Mouse (Mus musculus) B cell, adult 2 months (primary cell): ENCODE measurements around the gene Gm29609.
A peak's percentile ranks its signal among the peaks of the same experiment; 100 is the strongest.
"Not testable (repeated sequence)": the region's sequence is repeated elsewhere in the genome, so short reads cannot be mapped to it uniquely, and the experiment has no call there.

Experiments
- DNase-seq, 2 experiments: peaks; one replicate each; pipeline ENCODE4 v3.0.0; 2022

Gene Gm29609

GRCm38 (mm10) chr5:31179766-31180630, at the start of gene Gm29609, which contains the start of gene Gtf3c2:
Gene Gm29609 (minus strand): TSS chr5:31179911.
Gene Gtf3c2 (minus strand): TSS chr5:31180144.
- DNase-seq: peak; percentile 96

DNA sequence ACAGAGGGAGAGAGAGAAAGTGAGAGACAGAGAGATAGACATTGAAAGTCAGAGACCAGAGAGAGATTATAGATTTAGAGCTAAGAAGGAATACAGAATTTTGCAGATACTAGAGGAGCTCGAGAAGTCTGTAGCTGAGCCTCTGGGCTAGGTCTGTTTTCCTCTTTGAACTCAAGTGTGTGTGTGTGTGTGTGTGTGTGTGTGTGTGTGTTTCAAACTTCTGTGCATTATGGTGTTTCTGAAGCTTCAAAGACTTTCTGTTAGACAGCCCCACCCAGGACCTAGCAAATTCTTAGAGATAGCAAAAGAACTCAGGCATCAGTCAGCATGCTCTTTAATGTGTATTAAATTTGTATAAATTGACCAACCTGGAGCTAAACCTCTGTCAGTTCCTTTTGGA, 46.9 kb upstream of the Gm29609 start:
- DNase-seq: no peak

DNA sequence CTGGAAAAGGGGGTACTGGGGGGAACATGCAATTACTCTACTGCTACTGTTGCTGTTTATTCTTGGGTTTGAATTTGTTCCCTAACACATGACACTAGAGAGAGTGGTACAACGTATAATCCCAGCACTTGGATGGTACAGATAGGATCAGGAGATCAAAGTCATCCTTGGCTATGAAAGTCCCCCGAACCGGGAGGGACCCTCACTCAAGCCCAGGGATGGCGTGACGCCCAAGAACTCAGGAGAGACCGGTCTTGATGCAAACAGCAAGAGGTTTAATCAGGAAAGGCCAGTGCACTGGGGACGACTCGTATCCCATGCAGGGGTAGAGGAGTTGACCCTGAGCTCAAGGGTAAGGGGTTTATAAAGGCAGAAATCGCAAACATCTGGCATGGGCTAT, 43.0 kb upstream of the Gm29609 start:
- no peak for DNase-seq

- peak; percentile 35 to 43 for DNase-seq
Observed at GRCm38 (mm10) chr5:31221304-31221945, 41.7 kb upstream of the Gm29609 start.

DNA sequence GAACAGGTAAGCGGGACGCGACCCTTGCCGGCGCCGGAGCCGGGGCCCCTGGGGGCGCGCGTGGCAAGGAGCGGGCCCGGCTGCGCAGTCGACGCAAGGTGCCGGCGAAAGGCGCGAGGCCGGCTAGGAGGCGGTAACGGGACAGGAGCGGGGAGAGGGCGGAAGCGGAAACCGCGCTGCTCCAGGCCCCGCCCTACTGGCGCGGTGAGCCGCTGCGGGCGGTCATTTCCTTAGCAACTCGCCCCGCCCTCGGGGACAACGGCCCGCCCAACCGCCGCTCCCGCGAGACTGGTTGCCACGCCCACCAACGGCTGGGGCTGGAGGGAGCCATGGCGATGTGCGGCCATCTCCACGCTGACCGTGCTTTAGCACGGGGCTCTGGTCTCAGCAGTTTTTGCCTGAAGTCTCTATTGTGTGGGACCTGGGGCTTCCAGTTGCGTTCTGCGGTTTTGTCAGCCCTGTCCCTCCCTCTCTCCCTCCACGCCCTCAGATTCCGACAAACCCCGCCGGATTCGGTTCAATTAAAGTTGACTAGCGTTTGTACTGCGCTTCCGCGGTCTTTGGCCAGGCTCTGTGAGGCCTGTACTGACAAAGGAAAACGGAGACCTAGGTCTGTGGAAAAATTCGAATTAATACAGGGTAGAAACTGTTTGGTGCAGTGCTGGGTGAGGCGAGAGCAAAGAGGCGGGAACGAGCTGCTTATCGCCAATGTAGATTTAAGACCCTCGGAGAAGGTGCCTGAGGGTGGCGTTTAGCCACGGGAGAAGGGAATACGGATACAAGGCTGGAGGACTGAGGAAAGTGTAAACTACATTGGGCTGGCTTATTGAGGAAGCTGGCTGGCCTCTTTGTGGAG, 41.0 kb upstream of the Gm29609 start, which contains the start of gene Ppm1g:
Gene Ppm1g, minus strand, starts transcription at position 240 of the 856 bp plus-strand sequence.
- DNase-seq: peak; percentile 99 to 100

GRCm38 (mm10) chr5:31219911-31220447, 40.3 kb upstream of the Gm29609 start:
- DNase-seq: no peak

- no peak for DNase-seq
Observed at GRCm38 (mm10) chr5:31219474-31219873, 39.8 kb upstream of the Gm29609 start.

DNA sequence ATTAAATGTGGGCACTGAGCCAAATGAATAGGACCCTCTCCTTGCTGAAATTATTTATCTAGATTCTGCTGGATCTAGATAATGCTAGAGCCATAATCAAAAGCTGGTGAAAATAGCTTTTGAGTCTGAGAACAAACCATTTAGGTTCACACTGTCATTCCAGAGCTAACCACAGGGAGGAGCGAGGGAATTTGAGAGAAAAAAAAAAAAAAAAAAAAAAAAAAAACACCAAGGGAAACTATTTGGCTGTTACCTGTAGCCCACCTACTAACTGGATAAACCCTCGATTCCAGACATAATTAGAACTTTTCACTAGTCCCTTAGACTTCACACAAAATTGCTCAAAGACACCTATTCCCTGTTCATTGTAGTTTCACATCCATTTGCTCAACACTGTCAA, 39.4 kb upstream of the Gm29609 start:
- DNase-seq: no peak

- DNase-seq: peak; percentile 50 to 60
Observed at GRCm38 (mm10) chr5:31218294-31218693, 38.6 kb upstream of the Gm29609 start.

GRCm38 (mm10) chr5:31216554-31216953, 36.8 kb upstream of the Gm29609 start:
- not testable (repeated sequence) for DNase-seq

GRCm38 (mm10) chr5:31204421-31204820, 24.7 kb upstream of the Gm29609 start:
- DNase-seq: no peak

GRCm38 (mm10) chr5:31203866-31204265, 24.2 kb upstream of the Gm29609 start:
- no peak for DNase-seq

DNA sequence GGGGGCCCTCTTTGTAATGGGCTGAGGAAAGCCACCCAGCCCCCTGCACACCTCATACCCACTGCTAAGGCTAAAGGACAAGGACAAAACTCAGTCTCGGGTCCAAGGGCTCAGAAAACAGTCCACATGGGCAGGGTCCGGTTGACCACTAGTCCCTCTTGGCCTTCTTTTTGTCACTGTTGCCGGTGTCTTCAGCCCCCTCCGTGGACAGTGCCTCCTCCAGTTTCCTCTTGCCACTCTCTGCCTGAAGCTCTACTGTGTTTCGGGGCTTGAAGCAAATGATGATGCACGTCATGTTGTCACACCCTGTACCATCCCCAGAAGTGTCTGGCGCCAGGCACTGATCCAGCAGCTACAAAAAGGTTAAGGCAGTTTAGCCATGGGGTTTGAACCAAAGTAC, 23.2 kb upstream of the Gm29609 start:
- DNase-seq: no peak

DNA sequence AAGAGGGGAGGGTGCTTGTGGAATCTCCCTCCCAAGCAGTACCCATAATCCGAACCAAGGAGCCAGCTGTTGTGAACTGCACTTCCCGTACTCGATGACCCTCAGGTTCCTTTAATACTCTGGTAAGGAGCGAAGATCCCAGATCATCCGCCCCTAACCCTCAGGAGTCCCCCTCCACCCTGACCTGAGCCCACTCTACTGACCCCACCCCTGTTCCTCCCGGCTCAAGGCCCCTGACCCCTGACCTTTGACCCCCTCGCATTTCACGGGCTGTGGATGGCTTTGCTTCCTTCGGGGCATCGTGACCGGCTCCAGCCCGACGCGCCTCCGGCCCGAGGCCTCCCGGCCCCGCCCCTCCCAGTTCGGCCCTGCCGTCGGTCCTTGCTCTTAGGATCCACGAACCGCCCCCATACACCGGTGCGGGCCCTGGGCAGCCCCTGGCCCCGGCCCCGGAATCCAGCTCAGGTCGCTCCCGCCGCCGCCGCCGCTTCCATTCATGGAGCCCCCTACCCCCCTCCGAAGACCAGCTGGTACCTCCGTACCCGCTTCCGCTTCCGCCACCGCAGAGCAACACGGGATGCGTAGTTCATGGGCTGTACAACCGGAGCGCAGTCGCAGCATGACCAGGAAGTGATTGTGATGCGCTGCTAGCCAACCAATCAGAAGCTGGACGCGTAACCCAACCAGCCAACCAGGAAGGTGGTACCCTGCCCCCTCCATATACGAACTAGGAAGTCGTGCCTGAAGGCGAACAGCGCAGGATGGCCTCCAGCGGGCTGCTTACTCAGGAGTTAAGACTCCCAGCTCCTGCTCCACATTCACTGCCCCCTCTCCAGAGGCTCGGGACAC, 22.3 kb upstream of the Gm29609 start, which contains the start of gene Zfp513:
Gene Zfp513, minus strand, starts transcription at position 562 of the 849 bp plus-strand sequence.
- DNase-seq: peak; percentile 91 to 93

- DNase-seq: peak; percentile 53
Observed at GRCm38 (mm10) chr5:31201042-31201741, 21.5 kb upstream of the Gm29609 start.

DNA sequence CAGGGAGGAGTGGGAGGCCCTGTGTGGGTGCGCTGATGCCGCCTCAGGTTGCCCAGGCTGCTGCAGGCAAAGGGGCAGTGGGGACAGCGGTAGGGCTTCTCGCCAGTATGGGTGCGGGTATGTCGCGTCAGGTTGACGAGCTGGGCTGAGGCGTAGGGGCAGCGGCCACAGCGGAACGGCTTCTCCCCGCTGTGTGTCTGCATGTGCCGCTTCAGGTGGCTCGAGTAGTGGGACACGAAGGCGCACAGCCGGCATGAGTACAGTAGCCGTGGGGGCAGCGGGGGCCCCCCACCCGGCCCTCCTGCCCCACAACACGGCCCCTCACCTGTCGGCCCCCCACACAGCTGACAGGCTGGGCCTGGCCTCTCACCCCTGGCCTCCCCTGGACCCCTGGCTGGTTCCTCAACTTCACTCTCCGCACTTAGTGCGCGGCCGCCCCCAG, 20.6 kb upstream of the Gm29609 start:
- no peak for DNase-seq

GRCm38 (mm10) chr5:31199893-31200292, 20.2 kb upstream of the Gm29609 start:
- DNase-seq: no peak

DNA sequence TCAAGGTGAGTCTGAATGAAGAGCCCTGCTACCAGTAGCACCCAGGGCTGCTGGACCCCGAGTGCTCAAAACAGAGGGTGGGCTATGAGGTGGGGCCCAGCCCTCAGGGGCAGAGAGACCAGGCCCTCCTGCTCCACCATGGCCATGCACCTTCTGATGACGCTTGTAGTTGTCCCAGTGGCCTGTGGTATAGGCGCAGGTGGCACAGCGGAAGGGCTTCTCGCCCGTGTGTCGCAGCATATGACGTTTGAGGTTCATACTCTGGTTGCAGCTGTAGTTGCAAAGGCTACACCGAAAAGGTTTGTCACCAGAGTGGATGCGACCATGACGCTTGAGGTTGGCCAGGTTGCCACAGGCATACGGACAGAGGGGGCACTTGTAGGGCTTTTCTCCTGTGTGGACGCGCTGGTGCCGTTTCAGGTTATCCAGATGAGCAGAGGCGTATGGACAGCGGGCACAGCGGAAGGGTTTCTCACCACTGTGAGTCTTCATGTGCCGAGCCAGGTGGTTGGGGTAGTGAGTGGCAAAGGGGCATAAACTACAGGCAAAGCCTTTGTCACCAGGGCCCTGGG, 19.7 kb upstream of the Gm29609 start:
- no peak for DNase-seq

GRCm38 (mm10) chr5:31198616-31199320, 19.1 kb upstream of the Gm29609 start:
- DNase-seq: no peak

DNA sequence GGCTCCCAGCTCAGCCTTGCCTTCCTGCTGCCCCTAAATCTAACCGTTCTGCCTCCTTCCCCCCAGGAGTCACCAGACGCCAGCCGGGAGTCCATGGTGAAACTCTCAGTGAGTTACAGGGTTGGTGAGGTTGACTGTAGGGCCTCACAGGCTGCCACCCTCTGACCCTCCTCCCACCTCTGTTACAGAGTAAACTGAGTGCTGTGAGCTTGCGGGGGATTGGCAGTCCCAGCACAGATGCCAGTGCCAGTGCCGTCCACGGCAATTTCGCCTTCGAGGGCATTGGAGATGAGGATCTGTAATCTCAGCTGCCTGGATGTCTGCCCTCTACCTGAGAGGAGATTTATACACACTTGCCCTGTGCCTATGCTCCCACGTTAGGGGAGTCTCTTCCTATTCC, 18.5 kb upstream of the Gm29609 start:
- DNase-seq: no peak
